Mouse (Mus musculus) testis, adult 2 months (tissue): ENCODE data around the gene Acer2.

Experiments
- CTCF ChIP-seq: fragments of 200-500 bp; IDR thresholded peaks from 2 replicates; pipeline ENCODE4 v1.5.1; 2012; ENCODE audit warnings: low read depth, mild to moderate bottlenecking, inconsistent platforms, low read length, moderate library complexity; ENCODE audit not compliant: control insufficient read depth, insufficient read depth, insufficient replicate concordance
- POLR2A ChIP-seq: fragments of 200-500 bp; IDR thresholded peaks from 2 replicates; pipeline ENCODE4 v1.6.1; 2012; ENCODE audit warnings: low read depth, mild to moderate bottlenecking, inconsistent platforms, low read length, moderate library complexity; ENCODE audit not compliant: control insufficient read depth

DNA sequence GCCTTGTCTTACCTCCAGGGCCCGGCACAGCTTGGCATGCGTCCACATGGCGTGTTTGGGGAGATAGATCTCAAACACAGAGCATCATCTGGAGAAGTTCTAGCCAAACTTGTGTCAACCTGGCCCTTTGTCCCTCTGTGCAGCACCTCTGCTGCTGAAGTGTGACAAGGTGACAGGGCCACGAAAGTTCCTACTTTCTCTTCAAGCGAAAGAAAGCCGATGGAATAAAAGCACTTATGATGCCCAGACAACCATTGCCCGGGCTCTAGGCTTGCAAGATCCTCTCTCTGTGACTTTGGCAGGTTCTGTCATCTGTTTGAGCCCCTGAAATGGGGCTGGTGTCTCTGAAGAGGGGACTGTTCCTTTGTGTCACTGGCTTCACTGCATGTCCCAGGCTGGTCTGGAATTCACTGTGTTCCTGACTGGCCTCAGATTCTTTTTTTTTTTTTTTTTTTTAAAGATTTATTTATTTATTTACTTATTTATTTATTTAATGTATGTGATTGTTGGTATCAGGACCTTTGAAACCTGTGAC, 56.0 kb downstream of the Acer2 start:
- TF ChIP-seq CTCF (no peak), POLR2A (no peak)
